Mouse (Mus musculus) cerebellum, postnatal 14 days (tissue): ENCODE data around the gene Dpf2.

ENCODE experiments used
- DNase-seq, 2 experiments: peaks; one replicate each; pipeline ENCODE4 v3.0.0; 2021; ENCODE audit warnings: mixed read lengths in 2 of 2

Dpf2 gene

DNA sequence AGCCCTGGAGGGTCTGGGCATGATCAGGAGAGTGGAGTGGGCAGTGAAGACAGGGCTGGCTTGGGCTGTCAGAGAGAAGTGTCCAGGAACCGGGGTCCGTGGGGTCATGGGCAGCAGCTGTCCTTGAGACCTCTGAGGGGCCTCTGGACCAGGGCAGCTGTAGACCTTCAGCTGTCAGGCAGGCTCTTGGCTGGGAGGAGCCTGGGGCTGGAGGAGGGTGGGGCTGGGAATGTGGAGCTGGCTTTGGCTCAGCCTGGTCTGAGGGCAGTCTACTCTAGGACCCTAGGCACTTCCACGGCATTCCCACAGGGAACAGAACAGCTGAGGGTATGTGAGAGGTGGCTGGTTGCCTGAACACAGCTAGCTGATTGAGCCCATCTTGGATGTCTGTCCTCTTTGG lies 22.5 kb upstream of the Dpf2 start:
- no peak for DNase-seq

DNA sequence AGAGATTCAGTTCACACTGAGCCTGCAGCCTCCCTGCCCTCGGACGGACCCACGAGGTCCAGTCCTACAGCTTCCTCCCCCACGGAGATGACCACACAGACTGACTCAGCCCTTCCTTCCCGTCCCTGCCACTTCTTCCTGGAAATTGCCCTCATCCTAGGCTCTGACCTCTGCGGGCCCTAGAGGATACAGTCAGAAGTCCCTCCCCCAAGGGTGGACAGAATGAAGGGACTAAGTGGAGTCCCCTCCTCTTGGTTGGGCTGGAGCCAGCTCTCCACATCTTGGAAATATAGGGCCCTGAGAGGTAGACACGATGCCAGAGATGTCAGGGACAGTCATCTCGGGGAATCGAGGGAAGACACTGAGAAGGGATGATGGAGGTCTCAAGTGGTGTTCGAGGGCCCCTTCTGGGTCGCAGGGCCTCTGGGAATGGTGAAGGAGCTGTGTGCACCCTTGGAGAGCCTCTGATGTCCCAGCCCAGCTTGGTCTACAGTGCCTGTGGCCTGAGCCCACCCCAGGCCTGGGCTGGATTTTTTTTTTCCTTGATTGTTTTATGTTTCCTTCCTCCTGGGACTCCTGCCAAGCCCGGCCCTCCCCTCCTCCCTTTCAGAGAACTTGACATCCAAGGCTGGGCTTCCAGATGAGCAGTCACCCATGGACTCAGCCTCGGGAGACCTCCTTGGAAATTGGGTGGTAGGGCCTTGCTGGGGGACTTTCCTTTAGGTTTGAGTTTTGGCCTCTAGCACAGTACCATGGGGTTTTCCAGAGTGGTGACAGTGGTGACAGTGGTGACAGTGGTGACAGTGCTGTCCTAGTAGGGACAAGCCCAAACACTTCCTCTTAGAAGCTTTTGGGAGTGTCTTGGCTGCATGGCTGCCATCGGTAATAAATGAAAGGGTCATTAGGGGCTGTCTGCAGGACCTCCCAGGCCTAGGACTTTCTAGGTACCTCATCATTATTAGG lies 17.1 kb upstream of the Dpf2 start:
- peak in 1 of 2 experiments; percentile 32 for DNase-seq

DNA sequence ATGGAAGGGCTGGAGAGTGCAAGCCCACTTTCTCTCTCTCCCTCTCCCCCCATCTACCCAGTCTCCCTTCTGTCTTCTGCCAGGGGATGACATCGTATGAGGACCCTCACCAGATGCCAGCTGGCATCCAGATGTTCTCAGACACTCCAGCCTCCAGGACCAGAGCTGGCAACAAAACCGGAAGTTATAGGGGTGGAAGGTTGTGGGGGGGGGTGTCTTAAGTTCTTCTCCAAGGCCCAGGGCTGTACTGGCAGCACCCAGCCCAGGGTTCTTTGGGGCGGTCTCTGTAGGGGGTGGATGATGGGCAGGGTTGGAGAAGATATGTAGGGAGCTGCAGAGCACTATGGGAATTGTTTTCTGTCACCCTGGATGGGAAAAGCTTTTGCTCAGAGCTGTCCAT lies 15.7 kb upstream of the Dpf2 start:
- no peak for DNase-seq

DNA sequence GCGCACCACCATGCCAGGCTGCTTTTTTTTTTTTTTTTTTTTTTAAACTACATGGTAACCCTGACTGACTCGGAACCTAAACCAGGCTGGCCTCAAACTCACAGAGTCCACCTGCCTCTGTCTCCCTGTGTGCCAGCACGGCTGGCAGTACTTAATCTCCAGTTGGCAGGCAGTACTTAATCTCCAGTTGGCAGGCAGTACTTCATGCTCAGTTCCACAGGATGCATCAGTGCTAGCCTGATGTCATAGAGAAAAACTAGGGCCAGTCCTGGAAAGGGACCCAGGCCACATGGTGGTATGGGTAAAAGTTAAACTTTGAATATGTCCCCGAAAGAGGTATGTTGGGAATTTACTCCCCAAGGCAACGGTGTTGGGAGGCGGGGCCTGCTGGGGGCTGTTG lies 15.3 kb upstream of the Dpf2 start:
- peak in 1 of 2 experiments; percentile 39 for DNase-seq

DNA sequence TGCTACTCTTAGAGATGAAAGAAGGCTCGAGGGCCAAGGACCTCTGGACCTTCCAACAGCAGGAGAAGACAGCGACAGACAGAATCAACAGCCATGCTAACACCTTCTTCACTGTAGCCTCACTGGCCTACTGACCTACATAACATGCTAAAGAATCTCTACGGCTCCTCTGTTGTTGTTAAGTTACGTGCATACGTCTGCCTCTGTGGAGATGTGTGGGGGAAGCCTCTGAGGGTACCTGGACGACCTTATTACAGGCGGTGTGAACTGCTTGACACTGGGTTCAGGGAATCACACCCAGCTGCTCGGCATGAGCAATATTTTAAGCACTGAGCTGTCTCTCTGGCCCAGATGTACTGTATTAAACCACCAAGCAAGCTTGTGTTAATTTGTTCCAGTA lies 14.7 kb upstream of the Dpf2 start:
- DNase-seq, result no peak

DNA sequence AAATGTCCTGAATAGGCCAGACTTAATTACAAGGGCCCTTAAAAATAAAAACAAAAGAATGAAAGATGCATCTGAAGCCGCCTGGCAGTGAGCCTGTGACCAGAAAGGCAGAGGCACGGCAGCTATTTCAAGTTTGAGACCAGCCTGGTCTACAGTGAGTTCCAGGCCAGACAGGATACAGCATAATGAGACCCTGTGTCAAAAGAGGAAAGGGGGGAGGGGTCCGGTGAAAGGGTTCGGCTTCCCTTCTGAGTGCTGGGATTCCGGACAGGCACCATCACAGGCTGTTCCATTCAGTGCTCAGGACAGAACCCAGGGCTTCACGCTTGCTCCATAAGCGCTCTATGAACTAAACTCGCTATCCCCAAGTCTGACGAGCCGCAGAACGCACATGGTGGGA lies 14.2 kb upstream of the Dpf2 start:
- DNase-seq, result no peak

DNA sequence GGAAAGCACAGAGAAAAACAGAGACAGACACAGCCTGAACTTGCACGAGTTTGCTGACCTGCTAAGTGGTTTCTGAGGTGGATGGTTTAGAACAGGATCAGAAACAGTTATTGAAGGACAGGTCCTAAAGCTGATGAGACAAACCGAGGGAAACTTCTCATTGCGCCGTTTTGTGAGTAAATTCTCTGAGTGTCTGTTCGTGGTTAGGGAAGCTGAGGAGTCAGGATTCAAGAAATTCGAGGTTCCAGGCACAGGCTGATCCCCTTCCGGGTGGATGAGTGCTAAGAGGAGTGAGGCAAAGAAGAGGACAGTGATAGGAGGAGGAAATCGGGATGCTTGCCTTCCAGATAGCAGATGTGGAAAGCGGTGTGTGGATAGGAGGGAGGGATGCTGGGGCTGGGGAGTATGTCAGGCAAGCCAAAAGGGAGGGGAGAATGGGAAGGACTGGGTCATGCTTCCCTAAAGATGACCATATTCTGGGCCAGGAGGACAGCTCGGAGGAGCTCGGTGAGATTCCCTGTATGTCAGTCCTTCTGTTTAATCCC lies 12.6 kb upstream of the Dpf2 start:
- peak in 1 of 2 experiments; percentile 36 for DNase-seq

DNA sequence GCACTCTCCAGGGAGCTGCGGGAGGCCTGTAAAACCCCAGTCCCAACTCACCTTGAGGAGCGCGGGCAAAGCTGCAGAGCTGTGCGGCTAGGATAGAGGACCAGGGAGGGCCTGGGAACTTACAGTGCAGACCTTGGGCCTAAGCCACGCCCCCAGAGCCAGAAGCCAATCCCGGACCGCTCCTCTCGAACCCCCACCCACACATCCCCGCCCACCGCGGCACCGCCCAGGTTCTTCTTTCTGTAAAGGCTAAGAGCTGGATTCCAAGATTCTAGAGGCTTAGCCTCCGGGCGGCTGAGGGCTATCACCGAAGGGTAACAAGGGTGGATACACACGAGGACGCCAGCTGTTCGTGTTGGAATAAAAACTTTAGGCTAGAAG lies 11.9 kb upstream of the Dpf2 start, which contains the start of gene Cdc42ep2:
TSS of gene Cdc42ep2 (minus strand) at position 104 of the 381 bp plus-strand sequence.
- peak; percentile 97 for DNase-seq

DNA sequence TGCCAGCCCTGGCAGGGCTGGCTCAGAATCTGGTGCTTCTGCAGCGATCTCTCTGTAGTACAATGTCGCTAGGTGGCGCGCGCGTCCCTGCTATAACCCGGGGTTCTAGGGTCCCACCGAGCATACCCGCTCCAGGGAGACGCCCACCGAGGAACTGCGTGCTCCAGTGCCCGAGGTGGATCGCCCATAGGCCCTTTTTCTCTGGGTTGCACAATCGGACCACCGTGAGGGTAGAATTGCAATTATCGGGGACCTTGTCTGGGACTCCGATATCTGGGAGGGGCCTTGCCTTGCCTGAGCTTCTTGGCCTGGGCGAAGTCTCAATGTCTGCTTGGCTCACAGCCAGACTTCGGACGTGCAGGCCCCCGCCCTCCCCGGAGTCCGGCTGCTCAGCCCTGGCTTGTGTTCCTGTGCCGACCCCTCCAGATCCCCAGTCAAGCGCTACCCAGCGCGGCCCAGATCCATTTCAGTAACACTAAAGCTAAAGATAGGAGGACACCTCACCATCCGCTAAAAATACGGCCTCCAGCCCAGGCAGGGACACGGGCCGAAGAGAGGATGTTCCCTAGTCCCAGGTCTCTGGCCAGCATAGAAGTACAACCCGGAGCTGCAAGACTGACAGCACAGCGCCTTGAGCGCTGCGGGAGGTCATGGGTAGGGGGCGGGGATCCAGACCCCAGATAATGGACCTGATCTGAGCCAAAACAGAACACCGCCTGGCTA lies 11.3 kb upstream of the Dpf2 start:
- peak; percentile 97 to 99 for DNase-seq

DNA sequence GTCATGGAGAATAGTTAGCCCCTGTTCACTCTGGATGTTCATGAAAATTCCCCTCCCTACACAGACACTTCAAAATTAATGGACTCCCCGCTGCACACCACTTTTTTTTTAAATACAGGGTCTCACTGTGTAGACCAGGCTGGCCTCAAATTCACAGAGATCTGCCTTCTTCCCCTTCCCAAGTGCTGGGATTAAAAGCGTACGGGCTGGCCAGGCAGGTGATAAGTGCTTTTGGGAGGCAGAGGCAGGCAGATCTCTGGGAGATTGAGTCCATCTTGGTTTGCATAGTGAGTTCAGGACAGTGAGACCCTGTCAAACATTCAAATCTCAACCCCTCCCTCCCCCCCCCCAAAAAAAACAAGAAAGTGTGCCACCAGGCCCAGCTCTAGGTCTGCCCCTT lies 10.2 kb upstream of the Dpf2 start:
- no peak for DNase-seq

DNA sequence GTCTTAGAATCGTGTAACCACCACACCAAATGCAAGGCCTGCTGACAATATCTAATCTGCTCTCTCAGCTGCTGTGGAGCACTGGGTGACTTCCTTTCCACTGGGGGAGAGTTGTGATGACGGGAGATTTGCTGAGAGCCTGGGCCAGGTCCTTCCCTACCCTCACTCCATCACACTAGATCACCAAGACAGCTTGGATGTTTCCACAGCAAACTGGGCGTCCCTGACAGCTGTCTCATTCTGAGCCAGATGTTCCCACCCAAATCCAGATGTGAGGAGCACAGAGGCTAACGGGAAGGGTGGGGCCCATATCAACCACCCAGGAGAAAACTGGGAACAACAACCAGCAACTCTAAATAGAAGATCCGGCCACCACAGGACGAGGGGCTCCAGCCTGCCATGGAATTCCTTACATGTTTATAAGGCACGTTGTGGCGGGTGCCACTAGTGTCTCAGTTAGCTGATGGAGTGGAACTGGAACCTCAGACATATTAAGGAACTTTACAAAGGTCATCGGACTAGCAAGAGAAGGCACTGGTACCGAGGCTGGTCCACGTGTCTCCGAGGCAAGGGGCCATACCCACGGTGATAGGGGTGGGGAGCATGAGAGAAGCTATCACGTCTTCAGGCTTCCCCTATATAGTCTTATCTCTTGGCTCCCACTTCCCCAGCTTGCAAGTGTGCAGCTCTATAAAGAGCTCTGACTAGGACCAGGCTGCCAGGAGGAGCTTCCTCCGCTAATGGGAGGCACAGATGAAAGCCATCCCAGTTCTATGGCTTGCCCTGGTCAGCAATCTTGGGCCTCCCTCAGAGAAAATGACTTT lies 9.5 kb upstream of the Dpf2 start:
- no peak for DNase-seq

DNA sequence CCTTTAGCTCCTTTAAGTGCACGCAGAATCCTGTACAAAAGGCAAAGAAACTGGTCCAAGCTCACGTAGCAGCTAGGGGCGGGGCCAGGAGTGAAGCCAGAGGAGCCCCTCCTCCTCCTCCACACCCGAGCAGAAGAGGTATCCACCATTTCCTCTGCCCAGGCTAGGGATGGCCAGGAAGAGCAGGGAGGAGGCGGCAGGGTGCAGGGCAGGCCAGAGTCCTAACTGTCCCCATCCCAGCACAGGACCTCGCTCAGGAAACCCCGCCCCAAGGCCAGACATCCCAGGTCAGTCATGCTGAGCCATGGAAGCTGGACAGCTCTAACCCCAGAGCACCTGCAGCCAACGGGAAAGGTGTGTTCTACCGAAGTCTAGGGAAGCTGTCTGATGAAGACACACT lies 8.9 kb upstream of the Dpf2 start:
- no peak for DNase-seq

DNA sequence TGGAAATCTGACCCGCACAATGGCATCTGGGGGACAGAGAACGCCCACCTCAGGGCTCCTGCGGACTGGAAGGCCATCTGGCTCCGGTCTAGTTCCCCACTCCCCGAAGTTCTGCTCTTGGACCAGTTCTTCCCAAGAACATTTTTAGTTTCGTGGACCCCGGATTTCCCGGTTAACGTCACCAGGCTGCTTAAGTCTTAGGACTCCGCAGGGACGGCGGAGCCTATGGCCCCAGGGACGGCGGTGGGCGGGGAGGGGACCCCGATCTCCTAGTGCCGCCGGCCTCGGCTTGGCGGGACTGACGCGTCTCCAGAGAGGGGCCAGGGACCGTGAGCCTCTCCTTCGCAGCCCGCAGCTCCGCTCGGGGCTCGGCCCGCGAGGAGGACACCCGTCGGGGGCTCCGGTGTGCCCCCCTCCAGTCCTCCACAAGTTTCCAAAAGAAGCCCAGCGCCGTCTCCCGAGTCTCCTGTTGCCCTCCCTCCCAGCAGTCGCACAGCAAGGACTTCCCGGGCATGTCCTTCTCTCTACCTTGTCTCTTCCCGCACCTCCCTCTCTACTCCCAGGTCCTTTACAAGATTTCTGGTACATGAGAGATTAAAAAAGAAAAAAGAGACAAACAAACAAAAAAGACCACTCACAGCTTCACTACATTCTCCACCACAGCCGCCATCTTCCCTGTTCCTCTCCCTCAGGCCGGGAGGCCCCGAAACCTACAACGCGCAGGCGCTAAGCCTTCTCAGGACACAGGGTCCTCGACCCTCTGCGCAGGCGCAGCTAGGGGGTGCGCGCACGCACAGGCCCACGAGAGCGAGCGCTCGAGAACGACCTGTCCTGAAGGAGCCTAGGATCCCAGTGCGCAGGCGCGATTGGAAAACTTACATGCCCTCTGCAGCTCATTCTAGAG lies 455 bp downstream of the Dpf2 start:
- DNase-seq, result peak; percentile 99

DNA sequence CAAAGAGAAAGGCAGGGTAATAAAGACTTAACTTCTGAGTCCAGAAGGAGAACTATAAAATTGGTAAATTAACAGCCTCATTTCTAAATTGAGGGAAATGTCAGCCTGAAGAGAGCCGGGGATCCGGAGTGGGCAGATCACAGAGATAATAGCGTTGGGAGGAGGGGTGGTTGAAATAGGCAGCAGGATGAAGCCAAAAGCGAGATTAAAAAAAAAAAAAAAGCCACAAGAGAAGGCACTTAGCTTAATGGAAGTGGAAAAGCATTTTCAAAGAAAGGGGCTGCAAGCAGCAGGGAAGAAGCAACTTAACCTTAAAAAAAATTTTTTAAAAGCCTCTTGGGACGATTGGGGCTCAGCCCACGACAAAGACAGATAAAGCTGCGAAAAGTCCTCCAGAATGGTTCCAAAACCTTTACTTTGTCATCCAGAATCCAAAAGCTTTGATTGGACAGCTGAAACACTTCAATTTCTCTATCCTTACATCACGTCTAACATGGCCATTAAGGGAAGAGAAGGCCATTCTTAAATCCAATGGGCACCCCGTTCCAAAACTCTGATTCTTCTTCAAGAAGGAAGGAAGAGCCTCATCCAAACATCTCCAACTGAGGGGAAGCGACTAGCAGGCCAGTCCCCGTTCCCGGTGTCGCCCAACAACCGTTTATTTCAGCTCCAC lies 1.2 kb downstream of the Dpf2 start:
- DNase-seq, result peak in 1 of 2 experiments; percentile 11

DNA sequence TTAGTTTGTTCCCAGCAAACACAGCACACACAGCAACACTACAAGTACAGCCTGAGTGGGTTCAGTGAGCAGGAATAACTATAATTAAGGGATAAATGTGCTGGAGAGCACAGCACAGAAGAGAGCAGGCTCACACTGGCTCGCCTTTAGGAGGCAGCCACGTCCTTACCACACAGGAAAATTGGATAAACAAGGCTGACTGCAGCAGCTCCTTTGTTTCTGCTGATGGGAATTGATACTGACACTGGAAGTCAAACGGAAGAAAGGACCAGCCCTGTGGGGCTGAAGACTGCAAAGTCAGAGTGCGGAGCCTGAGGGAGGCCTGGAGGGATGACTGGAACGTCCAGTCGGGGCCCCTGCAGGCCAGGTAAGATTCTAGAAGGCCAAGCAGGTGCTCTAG lies 2.6 kb downstream of the Dpf2 start:
- DNase-seq, result peak; percentile 62 to 63

DNA sequence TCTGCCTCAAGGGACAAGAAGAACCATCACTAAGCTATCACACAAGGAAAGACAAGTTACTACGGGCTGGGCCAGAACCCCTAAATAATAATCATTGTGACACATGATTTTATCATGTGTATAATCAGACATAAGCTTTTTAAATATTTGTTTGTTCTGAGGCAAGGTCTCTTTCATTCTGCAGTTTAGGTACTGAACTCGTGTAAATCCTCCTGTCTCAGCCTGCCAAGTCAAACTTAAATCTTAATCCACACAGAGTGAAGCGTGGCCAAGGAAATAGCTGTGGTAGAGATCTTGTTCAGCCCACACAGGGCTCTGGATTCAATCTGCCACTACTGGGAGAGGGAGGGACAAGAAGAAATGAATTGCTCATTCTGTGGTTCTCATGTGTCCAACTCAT lies 5.5 kb downstream of the Dpf2 start:
- DNase-seq, result no peak

DNA sequence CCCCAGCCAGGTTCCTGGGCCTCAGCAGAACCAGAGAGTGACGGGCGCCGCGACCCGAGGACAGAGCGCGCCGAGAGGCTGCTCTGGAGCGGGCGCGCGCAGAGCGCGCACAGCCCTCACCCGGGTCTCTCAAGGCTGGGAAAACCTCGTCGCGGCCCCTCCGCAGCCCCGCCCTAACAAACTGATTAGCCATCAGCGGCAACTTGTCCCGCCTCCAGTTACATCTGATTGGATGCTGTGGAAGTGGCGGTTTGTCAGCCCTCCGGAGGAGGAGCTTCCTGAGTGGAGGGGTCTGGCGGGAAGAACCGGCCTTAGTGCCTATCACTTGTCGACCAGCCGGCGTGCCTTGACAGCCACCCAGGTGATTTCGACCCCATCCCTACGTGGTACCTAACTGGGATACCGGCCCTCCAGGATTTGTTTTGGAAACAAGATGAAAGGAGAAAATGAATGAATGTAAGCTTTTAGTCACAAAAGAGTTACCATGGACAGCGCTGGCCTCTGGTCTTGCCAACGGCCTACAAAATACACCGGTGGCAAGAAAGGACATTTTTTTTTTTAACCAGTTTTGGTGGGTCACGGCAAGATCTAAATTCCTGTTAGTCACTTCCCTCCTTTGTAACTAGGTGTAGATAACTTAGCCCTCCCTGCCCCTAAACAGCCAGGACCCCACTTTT lies 18.7 kb downstream of the Dpf2 start, which contains the start of gene Tigd3:
TSS of gene Tigd3 (minus strand) at position 148 of the 677 bp plus-strand sequence.
- DNase-seq, result peak; percentile 98 to 99

DNA sequence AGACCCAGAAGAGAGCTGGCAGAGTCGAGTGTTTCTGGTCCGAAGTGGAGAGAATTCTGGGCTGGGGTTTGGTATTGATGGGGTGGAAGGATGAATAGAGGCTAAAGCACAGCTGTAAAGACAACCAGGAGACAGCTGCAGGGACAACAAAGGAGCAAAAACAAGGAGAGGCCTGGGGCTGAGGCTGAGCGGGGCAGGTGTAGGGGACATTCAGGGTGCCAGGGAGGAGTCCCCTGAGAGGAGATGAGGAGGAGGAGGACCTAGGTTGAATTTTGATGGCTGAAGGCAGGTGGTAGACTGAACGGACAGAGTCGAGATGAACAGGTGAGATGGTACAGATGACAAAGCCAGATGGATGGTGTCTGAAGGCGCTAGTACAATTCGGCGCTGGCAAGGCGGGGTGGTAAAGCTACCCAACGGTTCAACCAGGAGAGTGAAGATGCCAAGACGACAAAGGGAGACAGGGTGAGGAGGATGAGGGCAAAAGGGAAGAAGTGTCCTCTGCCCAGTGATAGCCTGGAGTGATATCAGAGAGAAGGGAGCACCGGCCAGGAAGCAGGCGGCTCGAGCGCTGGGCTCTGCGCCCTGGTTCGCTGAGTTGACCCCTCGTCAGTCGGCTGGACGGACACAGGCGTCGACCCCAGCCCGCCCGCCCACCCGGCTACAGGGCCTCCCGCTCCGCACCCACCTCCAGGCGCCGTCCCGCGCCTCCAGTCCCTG lies 19.4 kb downstream of the Dpf2 start:
- DNase-seq, result no peak

DNA sequence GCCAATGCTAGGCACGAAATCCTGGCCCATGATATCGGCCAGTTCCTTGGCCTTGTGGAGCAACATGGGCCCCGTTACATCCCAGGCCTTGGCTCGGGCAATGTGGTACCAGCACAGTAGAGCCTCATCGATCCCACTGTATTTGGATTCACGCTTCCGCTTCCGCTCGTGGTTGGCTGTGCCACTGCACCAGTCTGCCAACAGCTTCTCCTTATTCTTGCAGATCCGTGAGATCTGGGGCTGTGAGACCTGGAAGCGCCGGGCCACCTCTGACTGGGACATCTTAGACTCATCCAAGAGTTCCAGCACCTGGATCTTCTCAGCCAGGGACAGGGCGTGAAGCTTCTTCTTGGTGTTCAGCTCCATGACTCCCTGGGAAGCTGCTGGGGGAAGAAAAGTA lies 20.1 kb downstream of the Dpf2 start:
- DNase-seq, result no peak

DNA sequence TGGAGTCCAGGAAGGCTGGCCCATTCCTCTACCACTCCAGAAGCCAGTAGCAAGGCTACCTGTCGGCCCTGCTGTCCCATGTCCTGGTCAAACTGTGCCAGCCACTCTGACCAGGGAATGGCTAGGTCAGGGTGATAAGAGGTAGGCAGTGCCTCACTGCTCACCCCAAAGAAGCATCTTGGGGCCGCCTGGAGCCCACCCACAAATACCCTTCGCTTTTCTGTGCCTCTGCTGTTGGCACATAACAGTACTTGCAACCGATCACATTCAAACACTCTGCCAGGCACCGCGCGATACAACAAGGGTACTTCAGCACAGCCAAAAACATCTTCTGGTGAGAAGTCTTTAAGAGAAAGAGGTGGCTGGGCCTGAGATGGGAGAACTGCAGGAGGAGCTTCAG lies 20.5 kb downstream of the Dpf2 start:
- no peak for DNase-seq
